Mouse (Mus musculus) stomach, postnatal 0 days (tissue): ENCODE results near the gene Col25a1.

Source experiments
- CTCF ChIP-seq: IDR thresholded peaks from 2 replicates; pipeline ENCODE4 v1.5.1; 2016; ENCODE audit warnings: antibody characterized with exemption, low read depth, mild to moderate bottlenecking, moderate library complexity
- EP300 ChIP-seq: optimal IDR thresholded peaks from 2 replicates; pipeline ENCODE3; 2016; ENCODE audit warnings: antibody characterized with exemption

DNA sequence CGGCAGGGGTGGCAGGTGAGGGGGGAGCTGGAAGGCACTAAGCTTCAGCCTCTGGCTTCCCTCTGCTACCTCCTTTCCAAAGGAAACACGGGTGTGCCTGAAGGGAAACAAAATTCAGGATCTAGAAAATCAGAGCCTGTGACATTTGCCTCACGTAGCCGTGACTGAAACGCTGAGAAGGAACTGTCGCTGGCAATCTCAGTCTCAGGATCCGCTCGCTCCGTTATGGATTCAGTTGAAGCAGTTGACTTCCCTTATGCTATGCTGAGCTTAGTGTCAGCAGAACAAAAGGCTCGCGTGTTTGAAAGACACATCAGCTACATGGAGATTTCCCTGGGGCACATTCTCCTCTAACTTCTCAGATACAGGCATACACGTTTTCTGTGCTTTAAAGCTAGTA is 14.6 kb downstream of the Col25a1 start:
- TF ChIP-seq EP300 (no peak), CTCF (no peak)
